Mouse (Mus musculus) MEL (cell line): ENCODE measurements around the gene Nelfe. TPM values are rescaled to one million over a fixed set of nuclear protein-coding genes. Genes with fewer than 3 reads are reported as not detected.

ENCODE experiments used
- DNase-seq: peaks from one replicate; pipeline ENCODE4 v3.0.0; 2011; ENCODE audit warnings: low read depth, low spot score
- H3K27ac ChIP-seq: 2 replicates; pipeline ENCODE4 v1.5.1; 2012; ENCODE audit warnings: low read depth, mild to moderate bottlenecking, control low read depth, low read length, moderate library complexity; ENCODE audit not compliant: control insufficient read depth
- H3K27me3 ChIP-seq, 2 experiments: fragments of 150-350 bp in 1 of 2; sonication (generic) in 1 of 2; 2 replicates each; pipeline ENCODE4 v1.6.1; 2012; ENCODE audit warnings: low read length in 2 of 2, mild to moderate bottlenecking in 2 of 2, improper control_type of control experiment in 1 of 2, moderate library complexity in 1 of 2; ENCODE audit not compliant: insufficient read depth in 2 of 2, control insufficient read depth in 1 of 2
- H3K36me3 ChIP-seq, 2 experiments: 2 replicates each; pipeline ENCODE4 v1.6.1; 2012 to 2014; ENCODE audit warnings: low read length in 2 of 2, improper control_type of control experiment in 1 of 2, inconsistent platforms in 1 of 2, mild to moderate bottlenecking in 1 of 2; ENCODE audit not compliant: insufficient read depth in 2 of 2, control insufficient read depth in 1 of 2
- H3K4me1 ChIP-seq, 2 experiments: fragments of 150-350 bp in 1 of 2; sonication (generic) in 1 of 2; 2 replicates each; pipeline ENCODE4 v1.6.1; 2012; ENCODE audit warnings: low read length in 2 of 2, improper control_type of control experiment in 1 of 2, mild to moderate bottlenecking in 1 of 2; ENCODE audit not compliant: insufficient read depth in 2 of 2, control insufficient read depth in 1 of 2
- H3K4me3 ChIP-seq, 2 experiments: fragments of 150-350 bp in 1 of 2; sonication (generic) in 1 of 2; 2 replicates each; pipeline ENCODE4 v1.5.1; 2012; ENCODE audit warnings: low read depth in 2 of 2, low read length in 2 of 2, mild to moderate bottlenecking in 2 of 2, moderate library complexity in 2 of 2, control low read depth in 1 of 2, improper control_type of control experiment in 1 of 2; ENCODE audit not compliant: control insufficient read depth in 1 of 2, insufficient read depth in 1 of 2
- H3K79me2 ChIP-seq: 2 replicates; pipeline ENCODE4 v1.6.1; 2012; ENCODE audit warnings: mild to moderate bottlenecking, low read length, moderate library complexity; ENCODE audit not compliant: control insufficient read depth, poor library complexity, insufficient read depth
- H3K9ac ChIP-seq: 2 replicates; pipeline ENCODE4 v1.6.1; 2012; ENCODE audit warnings: low read depth, mild to moderate bottlenecking, control low read depth, low read length, moderate library complexity; ENCODE audit not compliant: control insufficient read depth, poor library complexity, severe bottlenecking
- H3K9me3 ChIP-seq: fragments of 150-350 bp; sonication (generic); replicated peaks from 2 replicates; pipeline ENCODE4 v1.6.1; 2012; ENCODE audit warnings: mild to moderate bottlenecking, low read length, improper control_type of control experiment, moderate library complexity; ENCODE audit not compliant: insufficient read depth
- CHD2 ChIP-seq: IDR thresholded peaks from 2 replicates; pipeline ENCODE4 v1.6.1; 2011; ENCODE audit warnings: low read length, improper control_type of control experiment
- CTCF ChIP-seq, 3 experiments: IDR thresholded peaks in 2 of 3; conservative IDR thresholded peaks in 1 of 3; 2 replicates each; pipeline ENCODE4 v1.5.1; 2011 to 2012; ENCODE audit warnings: low read length in 3 of 3, low read depth in 2 of 3, mild to moderate bottlenecking in 2 of 3, improper control_type of control experiment in 1 of 3, inconsistent platforms in 1 of 3, mixed read lengths in 1 of 3, moderate library complexity in 1 of 3; ENCODE audit not compliant: control insufficient read depth in 1 of 3, insufficient read depth in 1 of 3, poor library complexity in 1 of 3, severe bottlenecking in 1 of 3
- E2F4 ChIP-seq: IDR thresholded peaks from 2 replicates; pipeline ENCODE4 v1.6.1; 2011; ENCODE audit warnings: low read depth, low read length, improper control_type of control experiment, borderline replicate concordance
- ELF1 ChIP-seq: IDR thresholded peaks from 2 replicates; pipeline ENCODE4 v1.6.1; 2014; ENCODE audit warnings: low read depth, mild to moderate bottlenecking, inconsistent platforms, low read length, improper control_type of control experiment, moderate library complexity
- GABPA ChIP-seq: IDR thresholded peaks from 2 replicates; pipeline ENCODE4 v1.6.1; 2012; ENCODE audit warnings: low read depth, mild to moderate bottlenecking, inconsistent platforms, low read length, improper control_type of control experiment, moderate library complexity
- GATA1 ChIP-seq: IDR thresholded peaks from 2 replicates; pipeline ENCODE4 v1.6.1; 2011; ENCODE audit warnings: low read depth, low read length, improper control_type of control experiment
- KAT2A ChIP-seq: conservative IDR thresholded peaks from 2 replicates; pipeline ENCODE4 v1.6.1; 2012; ENCODE audit warnings: low read depth, low read length, improper control_type of control experiment, inconsistent platforms
- MAFK ChIP-seq: IDR thresholded peaks from 2 replicates; pipeline ENCODE4 v1.6.1; 2011; ENCODE audit warnings: low read depth, mild to moderate bottlenecking, low read length, improper control_type of control experiment, borderline replicate concordance
- MAX ChIP-seq: IDR thresholded peaks from 2 replicates; pipeline ENCODE4 v1.6.1; 2011; ENCODE audit warnings: low read length, improper control_type of control experiment
- MYB ChIP-seq: IDR thresholded peaks from 2 replicates; pipeline ENCODE4 v1.6.1; 2011; ENCODE audit warnings: mild to moderate bottlenecking, low read depth, low read length, improper control_type of control experiment
- MYC ChIP-seq: IDR thresholded peaks from 2 replicates; pipeline ENCODE4 v1.6.1; 2011; ENCODE audit warnings: low read depth, mild to moderate bottlenecking, low read length, improper control_type of control experiment, moderate library complexity
- POLR2A ChIP-seq, 2 experiments: IDR thresholded peaks; 2 replicates each; pipeline ENCODE4 v1.6.1; 2011 to 2012; ENCODE audit warnings: low read length in 2 of 2, mild to moderate bottlenecking in 2 of 2, control low read depth in 1 of 2, improper control_type of control experiment in 1 of 2, low read depth in 1 of 2, moderate library complexity in 1 of 2; ENCODE audit not compliant: control insufficient read depth in 1 of 2, insufficient read depth in 1 of 2, poor library complexity in 1 of 2
- POLR2AphosphoS2 ChIP-seq: IDR thresholded peaks from 2 replicates; pipeline ENCODE4 v1.6.1; 2011; ENCODE audit warnings: low read length, improper control_type of control experiment
- RCOR1 ChIP-seq: IDR thresholded peaks from 2 replicates; pipeline ENCODE4 v1.6.1; 2012; ENCODE audit warnings: low read depth, mild to moderate bottlenecking, inconsistent platforms, low read length, improper control_type of control experiment
- SMC3 ChIP-seq: IDR thresholded peaks from 2 replicates; pipeline ENCODE4 v1.6.1; 2011; ENCODE audit warnings: low read depth, low read length, improper control_type of control experiment
- USF1 ChIP-seq: IDR thresholded peaks from 2 replicates; pipeline ENCODE4 v1.6.1; 2014; ENCODE audit warnings: low read depth, mild to moderate bottlenecking, inconsistent platforms, low read length, improper control_type of control experiment, moderate library complexity
- ZC3H11A ChIP-seq: IDR thresholded peaks from 2 replicates; pipeline ENCODE4 v1.6.1; 2012; ENCODE audit warnings: low read depth, mild to moderate bottlenecking, inconsistent platforms, low read length, improper control_type of control experiment
- ZMIZ1 ChIP-seq: IDR thresholded peaks from 2 replicates; pipeline ENCODE4 v1.6.1; 2012; ENCODE audit warnings: low read depth, mild to moderate bottlenecking, inconsistent platforms, low read length, improper control_type of control experiment, moderate library complexity
- ZNF384 ChIP-seq: IDR thresholded peaks from 2 replicates; pipeline ENCODE4 v1.6.1; 2012; ENCODE audit warnings: low read depth, mild to moderate bottlenecking, inconsistent platforms, low read length, improper control_type of control experiment
- polyA plus RNA-seq, 2 experiments: library from polyadenylated mRNA; stranded (reverse) in 1 of 2; unstranded in 1 of 2; fragments of >175 nt in 1 of 2; fragments of >200 nt in 1 of 2; gene quantifications; 2 replicates each; pipeline versions ENCODE4 v1.2.1 to v1.2.4; 2012; ENCODE audit warnings: low replicate concordance in 2 of 2, low read depth in 1 of 2; ENCODE audit not compliant: insufficient read length in 2 of 2, insufficient read depth in 1 of 2, missing spikeins in 1 of 2
- total RNA-seq: library from RNA; depleted of rRNA; stranded (reverse); fragments of 300-350 nt; gene quantifications from 2 replicates; pipeline ENCODE4 v1.2.3, GENCODE M21; 2012

The Nelfe gene
- total and polyA plus RNA-seq, 3 experiments = 67.6 to 192 TPM; not detected in 1

- no peak for TF ChIP-seq KAT2A
- TF ChIP-seq GABPA = no peak
- TF ChIP-seq MYC = no peak
- no peak for TF ChIP-seq MAX
- no peak for TF ChIP-seq SMC3
- no peak for TF ChIP-seq ZC3H11A
- no peak for TF ChIP-seq RCOR1
- TF ChIP-seq MYB = no peak
- TF ChIP-seq MAFK = no peak
- no peak for TF ChIP-seq E2F4
- TF ChIP-seq ZNF384 = no peak
- TF ChIP-seq ZMIZ1 = no peak
- no peak for TF ChIP-seq POLR2AphosphoS2
- no peak for TF ChIP-seq CTCF (IDR thresholded peaks at IDR 0.05 in 2 of 3, conservative IDR thresholded peaks at IDR 0.05 in 1 of 3; ENCODE audit: control insufficient read depth in 1 of 3, insufficient read depth in 1 of 3, low read depth in 2 of 3, low read length in 3 of 3, poor library complexity in 1 of 3, severe bottlenecking in 1 of 3)
- no peak for TF ChIP-seq GATA1
- no peak for TF ChIP-seq USF1
- no peak for TF ChIP-seq ELF1
- no peaks in the 10 kb centered on the region for H3K27me3 ChIP-seq
- no peak overlapping the region for H3K27ac ChIP-seq
- peaks cover 15% of the 10 kb centered on the region for H3K79me2 ChIP-seq
- H3K36me3 ChIP-seq = peaks cover 1 to 5% of the 10 kb centered on the region in 2 experiments
- no peak overlapping the region for H3K4me3 ChIP-seq
- H3K9ac ChIP-seq = no peak overlapping the region
- DNase-seq = no peak
- H3K9me3 ChIP-seq = no peaks in the 10 kb centered on the region
- peaks cover 0 to 3% of the 10 kb centered on the region in 2 experiments; a peak in 2 of 4 replicates for H3K4me1 ChIP-seq
These were observed 3.0 kb upstream of the Nelfe start for GRCm38 (mm10) chr17:34847192-34847591.

- no peak overlapping the region for H3K4me3 ChIP-seq
- H3K4me1 ChIP-seq = peaks cover 0 to 3% of the 10 kb centered on the region in 2 experiments; a peak in 2 of 4 replicates
- peaks cover 15% of the 10 kb centered on the region for H3K79me2 ChIP-seq
- no peaks in the 10 kb centered on the region for H3K9me3 ChIP-seq
- H3K9ac ChIP-seq = no peak overlapping the region
- DNase-seq = no peak
- H3K27me3 ChIP-seq = no peaks in the 10 kb centered on the region
- TF ChIP-seq CHD2 = no peak
- TF ChIP-seq POLR2A (IDR thresholded peaks at IDR 0.05; ENCODE audit: control insufficient read depth in 1 of 2, insufficient read depth in 1 of 2, low read depth in 1 of 2, low read length in 2 of 2, poor library complexity in 1 of 2) = no peak
- TF ChIP-seq ZC3H11A = no peak
- TF ChIP-seq MYC = no peak
- no peak overlapping the region for H3K27ac ChIP-seq
- H3K36me3 ChIP-seq = peaks cover 1 to 5% of the 10 kb centered on the region in 2 experiments
These were observed 2.6 kb upstream of the Nelfe start for GRCm38 (mm10) chr17:34847615-34848014.
